Mouse (Mus musculus) splenic B cell, adult 2 months (primary cell): ENCODE results near the gene Rpl21.

ENCODE experiments used
- DNase-seq: peaks from one replicate; pipeline ENCODE4 v3.0.0-alpha.2; 2011; ENCODE audit warnings: low read depth, low spot score
- H3K27me3 ChIP-seq: 2 replicates; pipeline ENCODE4 v1.6.1; 2012; ENCODE audit warnings: mild to moderate bottlenecking, low read length, moderate library complexity, mixed read lengths; ENCODE audit not compliant: control insufficient read depth, poor library complexity, insufficient read depth, severe bottlenecking
- H3K36me3 ChIP-seq: 2 replicates; pipeline ENCODE4 v1.6.1; 2012; ENCODE audit warnings: mild to moderate bottlenecking, low read length, moderate library complexity, mixed read lengths; ENCODE audit not compliant: control insufficient read depth, poor library complexity, insufficient read depth, severe bottlenecking

The Rpl21 gene

GRCm38 (mm10) chr5:146841996-146842395, 9.3 kb downstream of the Rpl21 start:
- no peak for DNase-seq
- H3K36me3 ChIP-seq, result 0 out of 2 replicates have a peak, but pooled peaks cover 3% of the 10 kb centered on the region
- no peaks in the 10 kb centered on the region for H3K27me3 ChIP-seq

GRCm38 (mm10) chr5:146844301-146844941, 11.7 kb downstream of the Rpl21 start:
- no peaks in the 10 kb centered on the region for H3K36me3 ChIP-seq
- DNase-seq, result peak; percentile 58
- no peaks in the 10 kb centered on the region for H3K27me3 ChIP-seq

GRCm38 (mm10) chr5:146844945-146845365, 12.3 kb downstream of the Rpl21 start, which contains the start of gene Rasl11a:
TSS of gene Rasl11a (plus strand) at chr5:146845071.
- peak; percentile 38 for DNase-seq
- no peaks in the 10 kb centered on the region for H3K27me3 ChIP-seq
- H3K36me3 ChIP-seq, result no peaks in the 10 kb centered on the region

- H3K36me3 ChIP-seq, result no peaks in the 10 kb centered on the region
- no peaks in the 10 kb centered on the region for H3K27me3 ChIP-seq
- no peak for DNase-seq
Measured at GRCm38 (mm10) chr5:146846489-146846888, 13.8 kb downstream of the Rpl21 start.

GRCm38 (mm10) chr5:146848936-146849582, 16.4 kb downstream of the Rpl21 start:
- Histone ChIP-seq H3K36me3 (no peaks in the 10 kb centered on the region), H3K27me3 (no peaks in the 10 kb centered on the region)
- no peak for DNase-seq

- peak; percentile 9 for DNase-seq
- Histone ChIP-seq H3K27me3 (no peaks in the 10 kb centered on the region), H3K36me3 (no peaks in the 10 kb centered on the region)
Measured at GRCm38 (mm10) chr5:146856106-146856505, 23.4 kb downstream of the Rpl21 start.

GRCm38 (mm10) chr5:146857620-146858019, 24.9 kb downstream of the Rpl21 start:
- Histone ChIP-seq H3K27me3 (no peaks in the 10 kb centered on the region), H3K36me3 (no peaks in the 10 kb centered on the region)
- DNase-seq, result peak; percentile 18

- no peaks in the 10 kb centered on the region for H3K27me3 ChIP-seq
- H3K36me3 ChIP-seq, result no peaks in the 10 kb centered on the region
- DNase-seq, result no peak
Measured at GRCm38 (mm10) chr5:146858772-146859171, 26.1 kb downstream of the Rpl21 start.

GRCm38 (mm10) chr5:146859246-146859645, 26.6 kb downstream of the Rpl21 start:
- Histone ChIP-seq H3K36me3 (no peaks in the 10 kb centered on the region), H3K27me3 (no peaks in the 10 kb centered on the region)
- no peak for DNase-seq

GRCm38 (mm10) chr5:146860222-146860998, 27.7 kb downstream of the Rpl21 start:
- no peaks in the 10 kb centered on the region for H3K27me3 ChIP-seq
- DNase-seq, result no peak

GRCm38 (mm10) chr5:146861588-146861987, 28.9 kb downstream of the Rpl21 start:
- H3K36me3 ChIP-seq, result no peaks in the 10 kb centered on the region
- no peaks in the 10 kb centered on the region for H3K27me3 ChIP-seq
- peak; percentile 63 for DNase-seq

More at GRCm38 (mm10) chr5:146860222-146860998, 27.7 kb downstream of the Rpl21 start:
- H3K36me3 ChIP-seq, result no peaks in the 10 kb centered on the region

GRCm38 (mm10) chr5:146865511-146865910, 32.8 kb downstream of the Rpl21 start:
- H3K27me3 ChIP-seq, result no peaks in the 10 kb centered on the region
- no peaks in the 10 kb centered on the region for H3K36me3 ChIP-seq
- DNase-seq, result no peak

- H3K36me3 ChIP-seq, result no peaks in the 10 kb centered on the region
- H3K27me3 ChIP-seq, result no peaks in the 10 kb centered on the region
- DNase-seq, result no peak
Measured at GRCm38 (mm10) chr5:146866277-146866676, 33.6 kb downstream of the Rpl21 start.

- DNase-seq, result peak; percentile 80
- Histone ChIP-seq H3K36me3 (no peaks in the 10 kb centered on the region), H3K27me3 (no peaks in the 10 kb centered on the region)
Measured at GRCm38 (mm10) chr5:146867246-146867945, 34.7 kb downstream of the Rpl21 start.
